Mouse (Mus musculus): ENCODE measurements at regions not wholly inside any gene's neighbourhood (a gene's known extent, or its start where the extent isn't known, plus 50 kb on each side); places are given as distances from the start of the nearest gene placed in this dataset.
A peak's percentile ranks its signal among the peaks of the same experiment; 100 is the strongest.
"Not testable (repeated sequence)": the region's sequence is repeated elsewhere in the genome, so short reads cannot be mapped to it uniquely, and the experiment has no call there.

- peak; percentile 100 for DNase-seq (ENCODE audit: low spot score in 2 of 2)
Measured at GRCm38 (mm10) chr8:20122067-20122925, 219.1 kb downstream of the Gm31371 start.

DNA sequence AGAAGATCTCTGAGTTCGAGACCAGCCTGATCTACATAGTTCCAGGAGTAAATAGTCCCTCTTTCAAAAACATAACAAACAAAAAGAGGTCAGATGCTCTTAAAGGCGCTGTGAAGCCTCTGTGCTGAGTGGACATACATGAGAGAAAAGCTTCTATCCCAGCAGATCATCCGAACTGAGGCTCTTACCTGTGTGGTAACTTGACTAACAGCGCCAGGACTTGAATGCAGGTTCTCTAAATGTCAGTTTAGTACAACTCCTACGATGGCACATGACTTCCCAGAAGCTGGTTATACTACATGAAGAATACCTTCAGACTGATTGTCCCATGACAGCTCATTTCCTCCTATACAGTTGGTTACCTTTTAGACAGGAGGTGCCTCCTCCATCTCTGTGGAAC, 220.4 kb downstream of the Gm31371 start:
- DNase-seq (ENCODE audit: low spot score in 2 of 2): peak; percentile 33 to 36

DNA sequence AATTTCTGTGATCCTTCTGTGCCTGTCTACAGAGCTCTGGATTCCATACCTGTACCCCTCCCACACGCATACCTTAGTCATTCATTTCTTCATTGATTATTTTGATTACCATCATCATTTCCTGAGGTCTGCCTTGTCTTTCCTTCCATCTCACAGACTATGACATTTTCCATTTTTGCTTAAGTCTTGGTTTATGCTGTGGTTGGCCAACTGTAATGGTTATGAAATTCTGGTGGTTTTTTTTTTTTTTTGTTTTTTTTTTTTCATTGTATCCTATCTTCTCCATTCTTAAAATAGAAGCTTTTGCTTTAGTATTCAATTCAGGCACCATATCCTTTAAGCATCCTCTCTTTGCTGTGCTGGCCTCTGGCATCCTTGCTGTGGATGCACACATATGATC, 227.4 kb downstream of the Gm15319 start:
- not testable (repeated sequence) for DNase-seq (ENCODE audit: low spot score in 2 of 2)

- DNase-seq (ENCODE audit: low spot score in 2 of 2): not testable (repeated sequence)
Measured at GRCm38 (mm10) chr8:20145436-20145835, 217.6 kb downstream of the Gm15319 start.

DNA sequence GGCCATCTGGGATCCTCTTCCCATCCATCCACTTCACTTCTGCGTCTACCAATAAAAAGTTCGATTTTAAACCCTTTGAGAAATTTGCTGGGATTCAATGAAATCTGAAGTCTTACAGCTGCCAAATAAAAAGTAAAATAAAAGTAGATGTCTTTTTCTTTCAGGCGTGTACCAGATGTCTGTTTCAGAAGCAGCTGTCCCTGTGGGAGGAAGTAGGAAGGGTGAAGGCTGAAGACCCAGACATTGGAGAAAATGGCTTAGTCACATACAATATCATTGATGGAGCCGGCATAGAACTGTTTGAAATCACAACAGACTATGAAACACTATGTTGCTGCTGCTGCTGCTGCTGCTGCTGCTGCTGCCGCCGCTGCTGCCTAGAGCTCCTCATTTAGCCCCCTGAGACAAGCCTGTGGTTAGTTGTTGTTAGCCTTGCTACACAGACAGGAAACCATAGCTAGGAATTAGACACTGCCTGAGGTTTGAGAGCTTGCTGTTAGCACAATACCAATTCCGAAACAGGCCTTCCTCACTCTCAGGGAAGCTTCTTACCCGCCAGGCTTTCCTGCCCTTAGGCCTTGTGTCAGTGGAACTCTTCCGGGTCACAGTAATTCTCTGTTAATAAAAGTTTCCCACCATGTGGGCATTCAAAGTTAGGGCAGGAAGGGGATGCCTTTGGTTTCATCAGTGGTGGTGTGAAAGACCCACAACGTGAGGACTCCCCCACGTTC, 211.5 kb downstream of the Gm15319 start:
- DNase-seq (ENCODE audit: low spot score in 2 of 2): not testable (repeated sequence)

DNA sequence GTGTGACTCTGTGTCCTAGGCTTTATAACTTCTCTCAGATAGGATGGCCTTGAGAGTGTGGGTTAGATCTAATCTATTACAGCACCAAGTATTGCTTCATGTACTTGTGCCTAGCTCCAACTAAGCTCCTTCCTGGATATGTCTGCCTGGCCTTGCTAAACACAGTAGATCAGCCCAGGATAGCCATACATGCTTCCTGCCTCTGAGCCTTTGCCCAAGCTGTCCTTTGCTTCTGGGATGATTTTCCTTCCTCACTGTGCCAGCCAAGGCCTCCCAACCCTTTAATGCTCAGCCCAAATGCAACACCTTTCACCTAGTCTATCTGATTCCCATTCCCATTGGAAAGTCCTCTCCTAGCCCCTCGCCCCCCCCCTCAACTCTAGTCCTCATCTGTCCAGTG, 208.9 kb downstream of the Gm15319 start:
- peak; percentile 24 to 37 for DNase-seq (ENCODE audit: low spot score in 2 of 2)
